Mouse (Mus musculus) neural tube, embryonic 11.5 days (tissue): ENCODE results near the gene Map2k1. TPM values are rescaled to one million over a fixed set of nuclear protein-coding genes. Genes with fewer than 3 reads are reported as not detected.
"Not testable (repeated sequence)": the region's sequence is repeated elsewhere in the genome, so short reads cannot be mapped to it uniquely, and the experiment has no call there.

Experiments used
- ATAC-seq: fragments of 200-750 bp; cut with Nextera tagmentation; 2 replicates; pipeline ENCODE4 v1.8.0; 2017; ENCODE audit warnings: moderate number of reproducible peaks, mild to moderate bottlenecking, moderate TSS enrichment, moderate library complexity; ENCODE audit not compliant: insufficient read depth, low FRiP score, low TSS enrichment
- DNase-seq: peaks from one replicate; pipeline ENCODE4 v3.0.0-alpha.2; 2015; ENCODE audit warnings: low spot score
- H3K27ac ChIP-seq: fragments of 300-500 bp; sonication (generic); 2 replicates; pipeline ENCODE4 v1.5.1; 2014; ENCODE audit warnings: low read depth, mild to moderate bottlenecking, low read length
- H3K27me3 ChIP-seq: fragments of 300-500 bp; sonication (generic); 2 replicates; pipeline ENCODE4 v1.6.1; 2014; ENCODE audit warnings: mild to moderate bottlenecking, low read length, mixed read lengths; ENCODE audit not compliant: control insufficient read depth, insufficient read depth
- H3K36me3 ChIP-seq: fragments of 300-500 bp; sonication (generic); 2 replicates; pipeline ENCODE4 v1.6.1; 2014; ENCODE audit warnings: mild to moderate bottlenecking, low read length, moderate library complexity, mixed read lengths; ENCODE audit not compliant: control insufficient read depth, insufficient read depth
- H3K4me1 ChIP-seq: fragments of 300-500 bp; sonication (generic); 2 replicates; pipeline ENCODE4 v1.6.1; 2014; ENCODE audit warnings: low read length, mixed read lengths; ENCODE audit not compliant: control insufficient read depth, insufficient read depth
- H3K4me2 ChIP-seq: fragments of 300-500 bp; sonication (generic); 2 replicates; pipeline ENCODE4 v1.6.1; 2014; ENCODE audit warnings: low read depth, mild to moderate bottlenecking, moderate library complexity
- H3K4me3 ChIP-seq: fragments of 300-500 bp; sonication (generic); 2 replicates; pipeline ENCODE4 v1.5.1; 2014; ENCODE audit warnings: low read depth, low read length
- H3K9ac ChIP-seq: fragments of 300-500 bp; sonication (generic); 2 replicates; pipeline ENCODE4 v1.6.1; 2014; ENCODE audit warnings: mild to moderate bottlenecking, low read length
- H3K9me3 ChIP-seq: fragments of 300-500 bp; sonication (generic); 2 replicates; pipeline ENCODE4 v1.6.1; 2016; ENCODE audit warnings: low read length; ENCODE audit not compliant: control insufficient read depth
- WGBS: fragments of 180-500 bp; shearing (Covaris S2); extraction: QIAGEN DNeasy Blood & Tissue Kit; methylation state at CpG from one replicate; pipeline ENCODE4 v1.1.7; 2014; 5-methylcytosine and 5-hydroxymethylcytosine counted together
- polyA plus RNA-seq: library from polyadenylated mRNA; unstranded; fragments of >200 nt; fragmentation: Nextera tagmentation; extraction: Ambion mirVana; gene quantifications from 2 replicates; pipeline ENCODE4 v1.2.1, GENCODE M21; 2014

The Map2k1 gene
- polyA plus RNA-seq, 1 experiment from 2014 or later, result 84.5 TPM

DNA sequence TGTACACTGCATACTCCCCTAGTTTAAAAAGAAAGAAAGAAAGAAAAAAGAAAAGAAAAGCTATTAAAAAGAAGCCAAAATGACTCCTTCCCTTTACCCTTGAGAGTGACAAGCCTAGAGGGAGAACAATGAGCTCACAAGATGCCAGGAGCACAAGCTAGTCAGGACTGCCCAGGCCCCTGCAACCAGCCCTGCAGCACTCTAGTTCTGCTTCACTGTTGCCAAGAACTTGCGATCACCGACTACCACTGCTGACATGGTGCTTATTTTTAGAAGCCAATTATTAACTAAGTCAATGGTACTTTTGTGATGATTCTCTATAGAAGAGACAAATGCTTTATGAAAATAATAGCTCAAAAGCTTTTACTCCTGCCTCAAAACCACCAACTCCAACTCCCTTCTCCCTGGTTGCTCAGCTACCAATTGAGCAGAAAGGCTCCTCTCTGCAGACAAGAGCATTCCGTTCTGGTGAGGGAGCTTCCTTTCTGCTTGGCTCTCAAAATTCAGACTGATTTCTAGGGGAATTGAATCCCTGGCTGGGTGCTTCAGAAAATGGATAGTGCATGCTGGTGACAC lies 45.8 kb downstream of the Map2k1 start:
- Histone ChIP-seq H3K4me3 (no peak overlapping the region), H3K9me3 (no peaks in the 10 kb centered on the region), H3K36me3 (no peaks in the 10 kb centered on the region; the same call in 1 of the 2 replicates), H3K27ac (no peak overlapping the region), H3K4me1 (no peaks in the 10 kb centered on the region), H3K4me2 (no peak overlapping the region), H3K9ac (no peak overlapping the region), H3K27me3 (no peaks in the 10 kb centered on the region)
- WGBS, result 94% methylated on average over 3 of the region's 3 CpGs
- no peak for ATAC-seq
- DNase-seq, result no peak

GRCm38 (mm10) chr9:64202866-64203265 lies 50.6 kb downstream of the Map2k1 start:
- Histone ChIP-seq H3K4me3 (no peak overlapping the region), H3K36me3 (no peaks in the 10 kb centered on the region; the same call in 1 of the 2 replicates), H3K9me3 (no peaks in the 10 kb centered on the region), H3K4me2 (no peak overlapping the region), H3K27me3 (no peaks in the 10 kb centered on the region), H3K9ac (no peak overlapping the region), H3K4me1 (no peaks in the 10 kb centered on the region), H3K27ac (no peak overlapping the region)
- no peak for ATAC-seq
- no peak for DNase-seq

- DNase-seq, result no peak
- Histone ChIP-seq H3K9ac (no peak overlapping the region), H3K27ac (no peak overlapping the region), H3K4me1 (no peaks in the 10 kb centered on the region), H3K4me2 (no peak overlapping the region), H3K9me3 (no peaks in the 10 kb centered on the region), H3K36me3 (no peaks in the 10 kb centered on the region; the same call in 1 of the 2 replicates), H3K4me3 (no peak overlapping the region), H3K27me3 (no peaks in the 10 kb centered on the region)
- ATAC-seq, result no peak
These were observed 51.1 kb downstream of the Map2k1 start for GRCm38 (mm10) chr9:64202331-64202730.

DNA sequence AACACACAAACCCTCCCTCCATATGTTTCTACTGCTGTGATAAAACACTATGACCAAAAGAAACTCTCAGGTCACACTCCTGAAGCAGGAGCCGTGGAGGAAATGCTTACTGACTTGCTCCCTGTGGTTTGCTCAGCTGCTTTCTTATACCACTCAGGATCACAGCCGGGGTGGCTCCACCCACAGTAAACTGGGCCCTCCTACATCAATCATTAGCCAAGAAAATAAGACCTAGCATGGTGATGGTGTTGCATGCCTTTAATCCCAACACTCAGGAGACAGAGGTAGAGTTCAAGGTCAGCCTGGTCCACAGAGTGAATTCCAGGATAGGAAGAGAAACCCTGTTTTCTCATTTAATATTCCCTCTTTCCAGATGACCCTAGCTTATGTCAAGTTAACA lies 53.5 kb downstream of the Map2k1 start:
- no peak overlapping the region for H3K4me3 ChIP-seq
- DNase-seq (no peak), ATAC-seq (no peak)
- H3K4me2 ChIP-seq, result no peak overlapping the region
- H3K9me3 ChIP-seq, result no peaks in the 10 kb centered on the region
- whole genome bisulfite sequencing, result 81% methylated on average over 2 of the region's 2 CpGs
- H3K27ac ChIP-seq, result no peak overlapping the region
- no peaks in the 10 kb centered on the region for H3K27me3 ChIP-seq
- H3K4me1 ChIP-seq, result no peaks in the 10 kb centered on the region
- no peak overlapping the region for H3K9ac ChIP-seq
- no peaks in the 10 kb centered on the region for H3K36me3 ChIP-seq

- not testable (repeated sequence) for DNase-seq, H3K9me3 ChIP-seq, H3K27ac ChIP-seq, H3K27me3 ChIP-seq, H3K36me3 ChIP-seq, H3K4me1 ChIP-seq, H3K4me3 ChIP-seq, H3K9ac ChIP-seq, ATAC-seq, H3K4me2 ChIP-seq
- WGBS, result 93% methylated on average over 7 of the region's 7 CpGs
These were observed 54.5 kb downstream of the Map2k1 start for GRCm38 (mm10) chr9:64198763-64199418.

DNA sequence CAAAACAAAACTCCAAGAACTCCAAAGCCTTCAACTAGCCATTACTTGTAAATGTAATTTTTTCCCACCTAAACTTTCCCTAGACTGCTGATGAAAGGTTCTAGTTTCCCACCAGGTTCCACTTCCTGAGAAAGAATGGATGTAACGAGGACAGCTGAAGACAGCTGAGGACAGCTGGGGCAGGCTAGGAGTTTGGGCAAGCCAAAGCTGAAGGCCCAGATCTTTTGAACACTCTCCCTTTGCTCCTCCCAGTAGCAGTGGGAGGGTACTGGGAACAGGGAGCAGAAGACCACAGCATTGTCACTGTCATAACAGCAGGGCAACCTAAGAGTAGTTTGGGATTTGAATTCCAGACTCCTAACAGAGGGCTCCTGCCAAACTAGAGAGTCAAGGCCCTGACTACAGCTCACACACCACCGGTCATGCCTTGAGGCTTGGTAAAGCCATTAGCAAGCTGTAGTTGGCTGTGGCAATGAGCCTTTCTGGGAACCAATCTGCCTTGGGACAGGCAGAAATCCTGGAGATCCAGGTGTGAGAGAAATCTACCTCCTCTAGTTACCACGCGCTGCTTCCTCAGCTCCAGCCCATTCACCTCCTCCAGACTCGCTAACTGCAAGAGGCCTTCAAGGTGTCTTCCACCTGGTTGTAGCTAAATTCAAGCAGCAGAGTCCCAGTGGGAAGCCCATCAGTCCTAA lies 55.2 kb downstream of the Map2k1 start:
- Histone ChIP-seq H3K9ac (no peak overlapping the region), H3K4me2 (no peak overlapping the region), H3K9me3 (no peaks in the 10 kb centered on the region), H3K4me1 (no peaks in the 10 kb centered on the region), H3K36me3 (no peaks in the 10 kb centered on the region), H3K27ac (no peak overlapping the region), H3K27me3 (no peaks in the 10 kb centered on the region), H3K4me3 (no peak overlapping the region)
- DNase-seq (no peak), ATAC-seq (no peak)
- 92% methylated on average over 5 of the region's 5 CpGs for WGBS

DNA sequence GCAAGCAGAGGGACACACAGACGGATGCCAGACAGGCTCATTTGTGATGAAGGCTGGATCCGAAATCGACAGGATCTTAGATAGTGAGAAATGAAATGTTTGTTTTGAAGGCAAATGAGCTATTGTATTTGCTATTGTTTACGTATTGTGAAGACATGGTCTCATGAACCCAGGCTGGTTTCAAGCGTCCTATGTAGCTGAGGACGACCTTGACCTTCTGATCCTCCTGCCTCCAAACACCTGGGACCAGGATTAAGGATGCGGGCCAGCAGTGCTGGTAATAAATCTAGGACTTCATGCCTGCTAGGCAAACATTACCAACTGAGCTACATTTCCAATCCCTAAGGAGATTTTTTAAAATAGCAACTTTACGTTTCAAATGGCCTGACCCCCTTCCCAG lies 55.9 kb downstream of the Map2k1 start:
- 84% methylated on average over 8 of the region's 8 CpGs for WGBS
- H3K27me3 ChIP-seq, result no peaks in the 10 kb centered on the region

DNA sequence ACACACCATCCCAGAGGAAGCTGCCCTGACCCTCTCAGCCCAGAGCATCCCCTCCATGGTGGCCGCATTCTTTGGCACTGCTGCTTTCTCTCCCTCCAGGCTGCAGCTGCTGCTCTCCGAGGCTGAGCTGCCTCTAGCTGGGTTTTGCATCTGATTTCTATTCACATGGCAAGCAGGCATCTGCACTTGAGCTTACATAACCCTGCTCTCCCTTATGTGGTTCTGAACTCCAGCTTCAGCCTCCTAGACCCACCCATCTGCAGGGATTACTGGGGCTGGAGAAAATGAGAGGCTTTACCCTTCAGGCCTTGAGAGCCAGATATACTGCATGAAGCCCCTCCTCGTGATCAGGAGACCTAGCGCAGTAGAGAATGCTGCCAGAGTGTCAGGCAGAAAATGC lies 57.9 kb downstream of the Map2k1 start:
- no peak overlapping the region for H3K9ac ChIP-seq
- H3K9me3 ChIP-seq, result no peaks in the 10 kb centered on the region
- H3K4me1 ChIP-seq, result no peaks in the 10 kb centered on the region
- H3K4me2 ChIP-seq, result no peak overlapping the region
- peaks cover 4% of the 10 kb centered on the region; the same call in 1 of the 2 replicates for H3K36me3 ChIP-seq
- H3K4me3 ChIP-seq, result no peak overlapping the region
- DNase-seq (no peak), ATAC-seq (no peak)
- 84% methylated on average over 4 of the region's 4 CpGs for WGBS
- no peaks in the 10 kb centered on the region for H3K27me3 ChIP-seq
- no peak overlapping the region for H3K27ac ChIP-seq

More for the DNA sequence above, 55.9 kb downstream of the Map2k1 start:
- ATAC-seq (no peak), DNase-seq (no peak)
- Histone ChIP-seq H3K4me1 (no peaks in the 10 kb centered on the region), H3K36me3 (peaks cover 2% of the 10 kb centered on the region; the same call in 1 of the 2 replicates), H3K9me3 (no peaks in the 10 kb centered on the region), H3K27ac (no peak overlapping the region), H3K9ac (no peak overlapping the region), H3K4me2 (no peak overlapping the region), H3K4me3 (no peak overlapping the region)

GRCm38 (mm10) chr9:64193879-64194278 lies 59.6 kb downstream of the Map2k1 start:
- Histone ChIP-seq H3K4me1 (no peaks in the 10 kb centered on the region), H3K4me3 (no peak overlapping the region), H3K27me3 (no peaks in the 10 kb centered on the region), H3K27ac (no peak overlapping the region), H3K9ac (no peak overlapping the region), H3K36me3 (peaks cover 4% of the 10 kb centered on the region; the same call in 1 of the 2 replicates), H3K4me2 (no peak overlapping the region), H3K9me3 (no peaks in the 10 kb centered on the region)
- 92% methylated on average over 1 of the region's 1 CpGs for WGBS
- DNase-seq, result no peak
- no peak for ATAC-seq
